Comparison of ENCODE assay signal across 24 mouse cellular contexts in genomic region chr6:14771717-14772116, GRCm38 (mm10). TPM values are rescaled to one million over a fixed set of nuclear protein-coding genes. Genes with fewer than 3 reads are reported as not detected.
DNase-seq lines count a peak whose midpoint lies in the region; ATAC-seq and TF ChIP-seq lines count a peak whose summit lies in the region.
"Had no signal": no experiment of that assay in that cellular context is flagged by ENCODE, and none has a peak within 500 bp of the region (broad histone marks: within the 10 kb centered on the region; RNA-seq: fewer than 3 reads in every experiment).

No protein-coding gene starts in this region.

- no peak overlapping the region for H3K4me3 ChIP-seq in heart, embryonic 10.5 days
- H3K4me3 ChIP-seq in heart, embryonic 11.5 days (ENCODE audit: low read depth, low read length), result no peak overlapping the region
- H3K4me3 ChIP-seq in cerebellum, adult 2 months (replicated peaks; ENCODE audit: insufficient read depth, low read depth, low read length), result no peak overlapping the region
- H3K4me3 ChIP-seq: embryonic facial prominence, embryonic 10.5 days; embryonic facial prominence, embryonic 12.5 days; erythroblast, embryonic 14.5 days; forebrain, embryonic 10.5 days; forebrain, embryonic 12.5 days had no signal

- TF ChIP-seq CTCF in cerebellum, adult 2 months (IDR thresholded peaks at IDR 0.05; ENCODE audit: borderline replicate concordance, insufficient read depth, low read depth, low read length), result no peak

- H3K27ac ChIP-seq in heart, embryonic 10.5 days, result no peak overlapping the region
- no peak overlapping the region for H3K27ac ChIP-seq in heart, embryonic 11.5 days (ENCODE audit: low read depth, low read length)
- H3K27ac ChIP-seq in cerebellum, adult 2 months (ENCODE audit: insufficient read depth, low read length), result no peak overlapping the region
- H3K27ac ChIP-seq: embryonic facial prominence, embryonic 10.5 days; embryonic facial prominence, embryonic 12.5 days; forebrain, embryonic 10.5 days; forebrain, embryonic 12.5 days had no signal

- TF ChIP-seq POLR2A in cerebellum, adult 2 months (IDR thresholded peaks at IDR 0.05; ENCODE audit: borderline replicate concordance, insufficient read depth, low read length), result no peak

- H3K4me2 ChIP-seq in heart, embryonic 11.5 days, result no peak overlapping the region
- H3K4me2 ChIP-seq: embryonic facial prominence, embryonic 12.5 days; forebrain, embryonic 12.5 days had no signal

- H3K9me3 ChIP-seq in heart, embryonic 10.5 days, result no peaks in the 10 kb centered on the region
- no peaks in the 10 kb centered on the region for H3K9me3 ChIP-seq in heart, embryonic 11.5 days (replicated peaks; ENCODE audit: control insufficient read depth, low read length)
- H3K9me3 ChIP-seq: embryonic facial prominence, embryonic 10.5 days; embryonic facial prominence, embryonic 12.5 days; forebrain, embryonic 10.5 days; forebrain, embryonic 12.5 days had no signal

- no peak overlapping the region for H3K9ac ChIP-seq in heart, embryonic 11.5 days (ENCODE audit: low read depth, low read length)
- H3K9ac ChIP-seq: embryonic facial prominence, embryonic 12.5 days; forebrain, embryonic 12.5 days had no signal

- H3K36me3 ChIP-seq in heart, embryonic 10.5 days, result no peaks in the 10 kb centered on the region
- no peaks in the 10 kb centered on the region for H3K36me3 ChIP-seq in heart, embryonic 11.5 days (ENCODE audit: control insufficient read depth, insufficient read depth, low read length)
- H3K36me3 ChIP-seq: embryonic facial prominence, embryonic 10.5 days; embryonic facial prominence, embryonic 12.5 days; forebrain, embryonic 10.5 days; forebrain, embryonic 12.5 days had no signal

- H3K27me3 ChIP-seq in heart, embryonic 10.5 days (ENCODE audit: insufficient read depth, poor library complexity, severe bottlenecking), result no peaks in the 10 kb centered on the region
- H3K27me3 ChIP-seq in heart, embryonic 11.5 days (ENCODE audit: control insufficient read depth, insufficient read depth, low read length), result no peaks in the 10 kb centered on the region
- H3K27me3 ChIP-seq in cerebellum, adult 2 months (ENCODE audit: control insufficient read depth, insufficient read depth, low read length), result no peaks in the 10 kb centered on the region
- H3K27me3 ChIP-seq: embryonic facial prominence, embryonic 12.5 days; forebrain, embryonic 12.5 days had no signal

- H3K4me1 ChIP-seq in heart, embryonic 10.5 days, result no peaks in the 10 kb centered on the region
- H3K4me1 ChIP-seq in heart, embryonic 11.5 days (ENCODE audit: control insufficient read depth, insufficient read depth, low read length), result no peaks in the 10 kb centered on the region
- no peaks in the 10 kb centered on the region for H3K4me1 ChIP-seq in cerebellum, adult 2 months (ENCODE audit: control insufficient read depth, insufficient read depth, low read length)
- H3K4me1 ChIP-seq: embryonic facial prominence, embryonic 10.5 days; embryonic facial prominence, embryonic 12.5 days; forebrain, embryonic 10.5 days; forebrain, embryonic 12.5 days had no signal

- ATAC-seq in heart, embryonic 11.5 days (replicated peaks; ENCODE audit: insufficient number of reproducible peaks, low FRiP score, low TSS enrichment), result no peak
- ATAC-seq: forebrain, embryonic 14.5 days; forebrain, embryonic 16.5 days had no signal

- intact Hi-C loops in heart, postnatal 36 days (cut with DNase I), result no loop called here

- peak; percentile 63 for DNase-seq in heart, embryonic 10.5 days (ENCODE audit: low spot score)
- DNase-seq in heart, postnatal 36 days, result no peak
- DNase-seq in heart, postnatal 4 days, result peak; percentile 9
- DNase-seq in cerebellum, adult 2 months, result no peak
- DNase-seq: adrenal gland, adult 2 months; adrenal gland, postnatal 10 days; adrenal gland, postnatal 25 days; cerebellum, adult 11 months; cerebellum, adult 18-20 months; cerebellum, adult 9-10 months; cerebellum, postnatal 10 days; cerebellum, postnatal 25 days had no signal

- 55% methylated on average over 2 of the region's 2 CpGs for WGBS in heart, embryonic 10.5 days
- 42% methylated on average over 2 of the region's 2 CpGs for WGBS in heart, embryonic 11.5 days (ENCODE audit: insufficient replicate concordance)
- 73% methylated on average over 2 of the region's 2 CpGs for WGBS in cerebellum, adult 2 months

RNA-seq across cellular contexts. Expression of gene Ppp1r3a, which starts 16.6 kb away (rescaled TPM):
- polyA plus RNA-seq in heart, embryonic 10.5 days (2016; fragmentation: Nextera tagmentation; extraction: Ambion mirVana), result 1.4 and 2.8 TPM in 2 replicates
- total RNA-seq in heart, postnatal 36 days (2021), result 10 to 100 TPM; 76.1 to 78.2 TPM
- 10 to 100 TPM; 27.5 to 30.2 TPM for total RNA-seq in heart, postnatal 4 days (2021)
- 3.8 and 4.0 TPM in 2 replicates for polyA plus RNA-seq in heart, embryonic 11.5 days (2014; fragmentation: Nextera tagmentation; extraction: Ambion mirVana)
- polyA plus RNA-seq in cerebellum, adult 2 months (2012; rRNA removed), result 0.02 TPM in 1 of 2 replicates, not detected in the other
- total RNA-seq: adrenal gland, postnatal 25 days; ES-E14; MEL had no signal
- polyA plus RNA-seq: adrenal gland, adult 2 months; brain, embryonic 14.5 days; C2C12; erythroblast, embryonic 14.5 days; forebrain, embryonic 10.5 days; forebrain, embryonic 12.5 days; forebrain, embryonic 14.5 days; forebrain, embryonic 16.5 days had no signal

Comparison
In these comparisons a context has a peak if more than half of its experiments do, and no peak if none do; other contexts are left out.
1. DNase-seq: peak in heart, embryonic 10.5 days (single experiment) and heart, postnatal 4 days (single experiment); none in heart, postnatal 36 days (0 of 2) and cerebellum, adult 2 months (0 of 2).